8 mouse cellular contexts compared by ENCODE assay signal in the genomic region with DNA sequence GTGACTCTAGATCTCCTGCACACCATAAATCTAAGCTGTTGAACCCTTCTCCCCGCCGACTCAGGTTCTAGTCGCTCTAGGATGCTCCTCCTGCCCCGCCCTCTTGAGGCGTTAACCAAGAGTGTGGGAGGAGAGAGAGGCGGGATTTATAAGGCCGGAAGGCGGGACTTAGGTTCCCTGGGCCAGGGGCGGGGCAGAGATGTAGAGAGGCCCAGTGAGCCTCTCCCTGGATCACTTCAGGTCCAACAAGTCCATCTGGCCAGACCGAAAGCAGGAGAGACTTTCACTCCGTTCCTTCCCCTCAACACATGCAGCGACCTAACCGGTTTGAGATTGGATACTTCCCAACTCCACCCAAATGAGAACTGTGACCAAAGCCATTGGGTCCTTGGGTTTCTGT. TPM values are rescaled to one million over a fixed set of nuclear protein-coding genes. Genes with fewer than 3 reads are reported as not detected.
DNase-seq lines count a peak whose midpoint lies in the region; ATAC-seq and TF ChIP-seq lines count a peak whose summit lies in the region.

No protein-coding gene starts in this region.

- no peaks in the 10 kb centered on the region for H3K36me3 ChIP-seq in kidney, adult 2 months (ENCODE audit: control insufficient read depth, insufficient read depth, low read length)
- H3K36me3 ChIP-seq in midbrain, embryonic 12.5 days: peaks cover 6% of the 10 kb centered on the region; the same call in 1 of the 2 replicates

- DNase-seq in CD4-positive, CD25-positive, alpha-beta regulatory T cell, adult 2 months (ENCODE audit: low read depth, low spot score): peak; percentile 81
- DNase-seq in urinary bladder, postnatal 14 days (ENCODE audit: low spot score): peak; percentile 86
- DNase-seq in urinary bladder, postnatal 10 days (ENCODE audit: low spot score): no peak
- peak; percentile 41 for DNase-seq in kidney, adult 2 months
- DNase-seq in frontal cortex, postnatal 25 days (ENCODE audit: low spot score in 2 of 2): no peak

- no peak for ATAC-seq in CD4-positive, CD25-positive, alpha-beta regulatory T cell, adult 4 months
- ATAC-seq in midbrain, embryonic 12.5 days (ENCODE audit: low FRiP score, low read depth): no peak
- ATAC-seq in erythroblast, adult 5-6 weeks (replicated peaks; ENCODE audit: low FRiP score, poor library complexity, severe bottlenecking): no peak

- H3K27ac ChIP-seq in kidney, adult 2 months (ENCODE audit: insufficient read depth, low read depth, low read length): no peak overlapping the region
- H3K27ac ChIP-seq in midbrain, embryonic 12.5 days (replicated peaks): no peak overlapping the region

- H3K4me2 ChIP-seq in midbrain, embryonic 12.5 days (replicated peaks): peak overlapping the region; percentile 13; the same call in 1 of the 2 replicates

- no peaks in the 10 kb centered on the region for H3K9me3 ChIP-seq in midbrain, embryonic 12.5 days

- no peak overlapping the region for H3K9ac ChIP-seq in midbrain, embryonic 12.5 days (replicated peaks)

- TF ChIP-seq POLR2A in kidney, adult 2 months (IDR thresholded peaks at IDR 0.05; ENCODE audit: low read depth, low read length): no peak

- WGBS in kidney, adult 2 months: 9% methylated on average over 13 of the region's 13 CpGs
- 9% methylated on average over 13 of the region's 13 CpGs for whole genome bisulfite sequencing in midbrain, embryonic 12.5 days

- no peak overlapping the region for H3K4me3 ChIP-seq in kidney, adult 2 months (ENCODE audit: insufficient read depth, low read depth, low read length)
- H3K4me3 ChIP-seq in midbrain, embryonic 12.5 days: no peak overlapping the region

- no peaks in the 10 kb centered on the region for H3K4me1 ChIP-seq in kidney, adult 2 months (ENCODE audit: control insufficient read depth, insufficient read depth, low read length)
- H3K4me1 ChIP-seq in midbrain, embryonic 12.5 days: peaks cover 31% of the 10 kb centered on the region

- TF ChIP-seq CTCF in kidney, adult 2 months (conservative IDR thresholded peaks at IDR 0.05; ENCODE audit: insufficient read depth, insufficient read length, low read depth, low read length): no peak

- no peaks in the 10 kb centered on the region for H3K27me3 ChIP-seq in kidney, adult 2 months (replicated peaks; ENCODE audit: control insufficient read depth, insufficient read depth, low read length)
- H3K27me3 ChIP-seq in midbrain, embryonic 12.5 days: peaks cover 37% of the 10 kb centered on the region

RNA-seq across cellular contexts. Expression of a gene that starts 4.0 kb away (rescaled TPM):
- polyA plus RNA-seq in CD4-positive, CD25-positive, alpha-beta regulatory T cell, adult 4 months (2017; shearing (Covaris generic)): not detected
- 0.50 and 0.64 TPM in 2 replicates for polyA plus RNA-seq in kidney, adult 2 months (2012; rRNA removed)
- 15.0 and 15.4 TPM in 2 replicates for polyA plus RNA-seq in midbrain, embryonic 12.5 days (2016; fragmentation: Nextera tagmentation; extraction: Ambion mirVana)
- total RNA-seq in erythroblast, adult 5-6 weeks (2015; ENCODE audit: low replicate concordance): 1.9 TPM in 1 of 2 replicates, not detected in the other
- total RNA-seq in erythroblast, adult 5-6 weeks (2017; ENCODE audit: low replicate concordance): 0.26 TPM in 1 of 2 replicates, not detected in the other

RNA-seq across cellular contexts. Expression of a gene that starts 7.6 kb away (rescaled TPM):
- polyA plus RNA-seq in CD4-positive, CD25-positive, alpha-beta regulatory T cell, adult 4 months (2017; shearing (Covaris generic)): not detected
- polyA plus RNA-seq in kidney, adult 2 months (2012; rRNA removed): 2.7 and 3.9 TPM in 2 replicates
- 2.6 and 2.9 TPM in 2 replicates for polyA plus RNA-seq in midbrain, embryonic 12.5 days (2016; fragmentation: Nextera tagmentation; extraction: Ambion mirVana)
- 1.5 TPM in 1 of 2 replicates, not detected in the other for total RNA-seq in erythroblast, adult 5-6 weeks (2015; ENCODE audit: low replicate concordance)
- total RNA-seq in erythroblast, adult 5-6 weeks (2017; ENCODE audit: low replicate concordance): 5.4 TPM in 1 of 2 replicates, not detected in the other

RNA-seq across cellular contexts. Expression of a gene that starts 27.7 kb away (rescaled TPM):
- polyA plus RNA-seq in CD4-positive, CD25-positive, alpha-beta regulatory T cell, adult 4 months (2017; shearing (Covaris generic)): not detected
- polyA plus RNA-seq in kidney, adult 2 months (2012; rRNA removed): 0.14 and 3.2 TPM in 2 replicates
- 0.24 TPM in 1 of 2 replicates, not detected in the other for polyA plus RNA-seq in midbrain, embryonic 12.5 days (2016; fragmentation: Nextera tagmentation; extraction: Ambion mirVana)
- not detected in 2 replicates for total RNA-seq in erythroblast, adult 5-6 weeks (2015; ENCODE audit: low replicate concordance)
- total RNA-seq in erythroblast, adult 5-6 weeks (2017; ENCODE audit: low replicate concordance): not detected in 2 replicates

RNA-seq across cellular contexts. Expression of a gene that starts 29.2 kb away (rescaled TPM):
- 10 to 100 TPM; 11.7 to 15.9 TPM for polyA plus RNA-seq in CD4-positive, CD25-positive, alpha-beta regulatory T cell, adult 4 months (2017; shearing (Covaris generic))
- 17.9 and 18.2 TPM in 2 replicates for polyA plus RNA-seq in kidney, adult 2 months (2012; rRNA removed)
- 7.9 and 8.2 TPM in 2 replicates for polyA plus RNA-seq in midbrain, embryonic 12.5 days (2016; fragmentation: Nextera tagmentation; extraction: Ambion mirVana)
- total RNA-seq in erythroblast, adult 5-6 weeks (2015; ENCODE audit: low replicate concordance): 0.42 TPM in 1 of 2 replicates, not detected in the other
- not detected in 2 replicates for total RNA-seq in erythroblast, adult 5-6 weeks (2017; ENCODE audit: low replicate concordance)

RNA-seq across cellular contexts. Expression of a gene that starts 32.7 kb away (rescaled TPM):
- 100 to 1,000 TPM in 1 of 2 experiments, 10 to 100 TPM in 1; 82.1 to 130 TPM for polyA plus RNA-seq in CD4-positive, CD25-positive, alpha-beta regulatory T cell, adult 4 months (2017; shearing (Covaris generic))
- 137 and 138 TPM in 2 replicates for polyA plus RNA-seq in kidney, adult 2 months (2012; rRNA removed)
- polyA plus RNA-seq in midbrain, embryonic 12.5 days (2016; fragmentation: Nextera tagmentation; extraction: Ambion mirVana): 294 and 300 TPM in 2 replicates
- 50.5 and 70.2 TPM in 2 replicates for total RNA-seq in erythroblast, adult 5-6 weeks (2015; ENCODE audit: low replicate concordance)
- total RNA-seq in erythroblast, adult 5-6 weeks (2017; ENCODE audit: low replicate concordance): 169 and 259 TPM in 2 replicates

Comparison
In these comparisons a context has a peak if more than half of its experiments do, and no peak if none do; other contexts are left out.
1. DNase-seq: peak in CD4-positive, CD25-positive, alpha-beta regulatory T cell, adult 2 months (single experiment), urinary bladder, postnatal 14 days (single experiment) and kidney, adult 2 months (single experiment); none in urinary bladder, postnatal 10 days (single experiment) and frontal cortex, postnatal 25 days (0 of 2).